Mouse (Mus musculus) intestine, embryonic 16.5 days (tissue): ENCODE measurements around the gene Sphk1. TPM values are rescaled to one million over a fixed set of nuclear protein-coding genes. Genes with fewer than 3 reads are reported as not detected.

Experiments used
- ATAC-seq: fragments of 200-750 bp; cut with Nextera tagmentation; 2 replicates; pipeline ENCODE4 v1.8.0; 2017; ENCODE audit warnings: moderate TSS enrichment, moderate library complexity
- H3K27ac ChIP-seq: fragments of 300-500 bp; sonication (generic); 2 replicates; pipeline ENCODE4 v1.5.1; 2014; ENCODE audit warnings: mild to moderate bottlenecking, low read length
- H3K27me3 ChIP-seq: fragments of 300-500 bp; sonication (generic); replicated peaks from 2 replicates; pipeline ENCODE4 v1.6.1; 2014; ENCODE audit warnings: low read length, control low read depth, mixed read lengths; ENCODE audit not compliant: control insufficient read depth, insufficient read depth
- H3K36me3 ChIP-seq: fragments of 300-500 bp; sonication (generic); 2 replicates; pipeline ENCODE4 v1.6.1; 2014; ENCODE audit warnings: low read length, control low read depth; ENCODE audit not compliant: control insufficient read depth, insufficient read depth
- H3K4me1 ChIP-seq: fragments of 300-500 bp; sonication (generic); 2 replicates; pipeline ENCODE4 v1.6.1; 2014; ENCODE audit warnings: low read length, control low read depth, mixed read lengths; ENCODE audit not compliant: control insufficient read depth, insufficient read depth
- H3K4me2 ChIP-seq: fragments of 300-500 bp; sonication (generic); 2 replicates; pipeline ENCODE4 v1.6.1; 2014; ENCODE audit warnings: low read depth, low read length, control low read depth
- H3K4me3 ChIP-seq: fragments of 300-500 bp; sonication (generic); 2 replicates; pipeline ENCODE4 v1.5.1; 2014; ENCODE audit warnings: mild to moderate bottlenecking, low read length
- H3K9ac ChIP-seq: fragments of 300-500 bp; sonication (generic); 2 replicates; pipeline ENCODE4 v1.6.1; 2014; ENCODE audit warnings: low read depth, low read length
- H3K9me3 ChIP-seq: fragments of 300-500 bp; sonication (generic); 2 replicates; pipeline ENCODE4 v1.6.1; 2016; ENCODE audit warnings: low read length, control low read depth; ENCODE audit not compliant: control insufficient read depth
- WGBS: fragments of 180-500 bp; shearing (Covaris S2); extraction: QIAGEN DNeasy Blood & Tissue Kit; methylation state at CpG from one replicate; pipeline ENCODE4 v1.1.7; 2014; 5-methylcytosine and 5-hydroxymethylcytosine counted together
- polyA plus RNA-seq: library from polyadenylated mRNA; unstranded; fragments of >200 nt; fragmentation: Nextera tagmentation; extraction: Ambion mirVana; gene quantifications from 2 replicates; pipeline ENCODE4 v1.2.1, GENCODE M21; 2015

Gene Sphk1
- polyA plus RNA-seq, 1 experiment from 2014 or later, result 5.2 TPM

DNA sequence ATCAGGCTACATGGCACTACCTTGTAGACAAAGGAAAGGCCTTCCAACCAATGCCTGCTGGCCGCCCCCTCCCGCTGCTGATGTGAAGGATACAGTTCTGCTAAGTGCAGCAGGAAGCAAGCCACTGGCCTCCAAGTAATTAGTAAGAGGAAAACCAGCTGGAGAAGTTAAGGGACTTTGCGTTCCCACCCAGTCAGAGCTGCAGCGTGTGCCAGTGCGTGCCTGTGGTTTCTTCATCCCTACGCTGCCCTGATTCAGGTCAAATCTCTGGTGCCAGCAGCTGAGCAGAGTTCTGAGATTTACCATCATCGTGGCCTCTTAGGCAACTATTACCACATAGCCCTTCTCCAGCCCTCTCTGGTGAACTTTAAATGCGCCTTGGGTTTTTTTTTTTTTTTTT is 12.2 kb upstream of the Sphk1 start:
- H3K9me3 ChIP-seq, result no peaks in the 10 kb centered on the region
- H3K36me3 ChIP-seq, result no peaks in the 10 kb centered on the region
- no peak overlapping the region for H3K4me3 ChIP-seq
- no peak overlapping the region; the same call in 1 of the 2 replicates for H3K9ac ChIP-seq
- peak overlapping the region; percentile 54 for H3K27ac ChIP-seq
- ATAC-seq, result peak; percentile 51; the same call in 1 of the 2 replicates
- H3K4me1 ChIP-seq, result peaks cover 18% of the 10 kb centered on the region
- 41% methylated on average over 8 of the region's 8 CpGs for WGBS
- no peak overlapping the region for H3K4me2 ChIP-seq
- no peaks in the 10 kb centered on the region for H3K27me3 ChIP-seq

DNA sequence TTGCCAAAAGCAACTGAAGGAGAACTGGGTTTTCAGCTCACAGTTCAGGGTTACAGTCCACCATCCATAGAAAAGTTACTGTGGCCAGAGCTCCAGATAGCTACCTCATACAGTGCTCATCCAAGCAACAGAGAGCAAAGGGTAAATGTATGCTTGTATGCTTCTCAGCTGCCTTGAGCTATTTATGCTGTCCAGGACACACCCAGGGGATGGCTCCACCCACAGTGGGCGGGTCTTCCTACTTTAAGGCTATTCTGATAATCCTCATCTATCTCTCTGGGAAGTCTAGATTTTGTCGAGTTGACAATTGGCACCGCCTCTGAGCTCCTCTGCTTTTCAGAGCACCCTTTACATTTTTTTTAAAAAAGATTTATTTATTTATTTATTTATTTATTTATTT is 9.6 kb upstream of the Sphk1 start:
- Histone ChIP-seq H3K9me3 (no peaks in the 10 kb centered on the region), H3K36me3 (no peaks in the 10 kb centered on the region), H3K27ac (no peak overlapping the region), H3K27me3 (no peaks in the 10 kb centered on the region), H3K9ac (no peak overlapping the region), H3K4me2 (no peak overlapping the region), H3K4me3 (no peak overlapping the region), H3K4me1 (peaks cover 24% of the 10 kb centered on the region)
- ATAC-seq, result peak; percentile 47; the same call in 1 of the 2 replicates
- 58% methylated on average over 3 of the region's 3 CpGs for WGBS

DNA sequence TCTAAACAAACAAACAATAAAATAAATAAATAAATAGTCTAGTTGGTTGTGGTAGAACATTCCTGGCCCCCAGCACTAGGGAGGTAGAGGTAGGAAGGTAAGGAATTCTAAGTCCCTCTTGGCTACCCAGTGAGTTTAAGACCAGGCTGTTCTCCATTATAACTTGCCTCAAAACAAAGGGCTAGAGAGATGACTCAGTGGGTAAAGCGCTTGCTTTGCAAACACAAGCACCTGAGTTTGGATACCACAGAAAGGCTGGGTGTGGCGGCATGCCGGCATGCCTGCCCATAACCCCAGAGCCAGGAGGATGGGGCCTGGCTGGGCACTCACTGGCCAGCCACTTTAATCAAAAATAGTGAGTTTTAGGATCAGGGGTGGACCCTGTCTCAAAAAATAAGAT is 8.7 kb upstream of the Sphk1 start:
- no peak overlapping the region for H3K4me2 ChIP-seq
- no peak overlapping the region for H3K9ac ChIP-seq
- H3K27ac ChIP-seq, result no peak overlapping the region
- no peaks in the 10 kb centered on the region for H3K36me3 ChIP-seq
- no peak overlapping the region for H3K4me3 ChIP-seq
- ATAC-seq, result no peak
- no peaks in the 10 kb centered on the region for H3K27me3 ChIP-seq
- peaks cover 24% of the 10 kb centered on the region for H3K4me1 ChIP-seq
- 55% methylated on average over 3 of the region's 3 CpGs for WGBS
- no peaks in the 10 kb centered on the region for H3K9me3 ChIP-seq

DNA sequence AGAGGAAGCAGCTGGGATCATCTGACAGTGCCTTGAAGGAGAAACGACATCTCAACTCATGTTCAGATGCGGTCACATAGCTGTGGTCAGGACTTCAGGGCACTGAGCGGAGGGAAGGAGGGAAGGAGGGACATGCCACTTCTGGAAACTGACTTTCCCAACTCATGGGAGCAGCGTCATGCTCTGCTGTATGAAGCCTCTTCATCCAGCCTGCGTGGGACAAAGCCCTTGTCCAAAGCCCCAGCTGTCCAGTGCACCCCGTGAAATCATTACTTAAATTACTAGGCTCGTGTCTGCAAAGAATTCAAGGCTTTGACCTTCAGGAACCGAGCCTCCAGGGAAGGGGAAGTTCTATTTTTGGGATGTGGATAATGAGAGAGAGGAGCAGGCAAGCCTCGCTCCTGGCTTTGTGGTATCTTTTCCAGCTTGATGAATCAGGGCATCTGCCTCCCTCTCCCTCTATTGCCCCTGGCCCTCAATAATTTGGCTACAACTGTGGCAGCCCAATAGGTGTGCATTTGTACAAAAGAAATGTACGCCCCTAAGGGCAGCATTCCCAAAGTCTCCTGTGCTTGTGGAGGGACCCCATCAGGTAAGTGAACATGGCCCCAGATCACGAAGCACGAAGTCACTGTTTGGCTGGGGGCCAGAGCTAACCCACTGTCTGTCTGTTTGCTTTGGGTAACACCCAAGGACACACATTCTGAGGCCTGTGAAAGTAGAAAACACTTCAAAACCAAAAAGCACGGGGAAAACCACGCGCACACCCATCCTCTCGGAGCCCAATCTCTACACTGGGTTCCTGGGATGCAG is 7.6 kb upstream of the Sphk1 start:
- H3K4me1 ChIP-seq, result peaks cover 20% of the 10 kb centered on the region
- no peaks in the 10 kb centered on the region for H3K27me3 ChIP-seq
- no peak overlapping the region for H3K9ac ChIP-seq
- 55% methylated on average over 16 of the region's 16 CpGs for WGBS
- H3K4me2 ChIP-seq, result no peak overlapping the region
- no peaks in the 10 kb centered on the region for H3K36me3 ChIP-seq
- peak overlapping the region; percentile 34; the same call in 1 of the 2 replicates for H3K27ac ChIP-seq
- no peaks in the 10 kb centered on the region for H3K9me3 ChIP-seq
- ATAC-seq, result no peak
- H3K4me3 ChIP-seq, result no peak overlapping the region

DNA sequence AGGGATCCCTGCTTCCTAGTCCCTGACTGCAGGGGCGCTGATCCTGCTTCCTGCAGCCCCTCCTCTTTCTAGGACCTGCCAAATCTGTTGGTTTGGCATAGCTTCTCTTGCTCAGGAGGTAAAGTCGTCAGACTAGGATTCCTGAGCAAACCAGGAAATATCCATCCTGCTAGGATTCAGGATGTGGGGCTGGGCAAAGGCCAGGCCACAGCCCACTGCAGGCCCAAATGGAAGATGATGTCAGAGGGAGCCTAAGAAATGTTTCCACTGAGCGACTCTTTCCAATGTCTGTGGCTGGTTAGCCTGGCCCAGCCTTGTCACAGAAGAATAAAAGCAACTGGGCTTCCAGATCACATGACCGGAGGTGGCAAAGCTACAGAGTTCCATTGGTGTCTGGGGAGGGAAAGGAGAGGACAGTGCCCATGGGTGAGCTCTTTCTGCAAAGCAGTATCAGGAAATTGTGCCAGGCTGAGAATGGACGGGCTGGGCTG is 7.0 kb upstream of the Sphk1 start:
- peak; percentile 64; the same call in 1 of the 2 replicates for ATAC-seq
- H3K4me1 ChIP-seq, result peaks cover 16% of the 10 kb centered on the region
- no peaks in the 10 kb centered on the region for H3K36me3 ChIP-seq
- H3K9me3 ChIP-seq, result no peaks in the 10 kb centered on the region
- 49% methylated on average over 5 of the region's 5 CpGs for WGBS
- H3K9ac ChIP-seq, result no peak overlapping the region
- H3K4me3 ChIP-seq, result no peak overlapping the region
- peak overlapping the region; percentile 34; the same call in 1 of the 2 replicates for H3K27ac ChIP-seq
- no peak overlapping the region for H3K4me2 ChIP-seq
- H3K27me3 ChIP-seq, result no peaks in the 10 kb centered on the region

DNA sequence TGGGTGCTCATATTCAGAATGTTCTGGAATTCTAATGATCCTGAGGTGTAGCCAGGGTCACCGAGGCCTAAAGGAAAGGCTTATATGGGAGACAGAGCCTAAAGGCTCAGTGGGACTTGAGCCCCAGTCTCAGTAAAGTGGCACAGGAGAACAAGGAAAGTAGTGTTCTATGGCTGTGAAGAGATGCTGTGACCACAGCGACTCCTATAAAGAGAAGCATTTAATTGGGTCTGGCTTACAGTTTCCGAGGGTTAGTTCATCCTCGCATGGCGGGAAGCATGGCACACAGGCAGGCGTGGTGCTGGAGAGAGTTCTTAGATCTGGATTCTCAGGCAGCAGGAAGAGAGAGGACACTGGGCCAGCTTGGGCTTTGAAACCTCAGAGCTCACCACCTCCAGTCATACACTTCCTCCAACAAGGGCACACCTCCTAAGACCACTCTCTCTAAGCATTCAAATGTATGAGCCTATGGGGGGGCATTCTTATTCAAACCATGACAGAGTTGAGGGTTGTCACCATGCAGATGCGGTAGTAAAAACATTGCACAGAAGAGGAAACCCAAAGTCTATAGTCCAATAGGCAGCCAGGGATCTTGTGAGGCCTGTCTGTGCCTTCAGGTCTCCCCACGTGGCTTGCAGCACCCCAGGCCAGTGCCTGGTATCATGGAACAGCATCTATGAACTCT is 1.9 kb upstream of the Sphk1 start:
- Histone ChIP-seq H3K9ac (no peak overlapping the region), H3K4me3 (no peak overlapping the region), H3K36me3 (no peaks in the 10 kb centered on the region), H3K4me2 (no peak overlapping the region), H3K4me1 (peaks cover 31% of the 10 kb centered on the region), H3K27me3 (peaks cover 29% of the 10 kb centered on the region), H3K9me3 (no peaks in the 10 kb centered on the region), H3K27ac (no peak overlapping the region)
- 80% methylated on average over 8 of the region's 8 CpGs for WGBS
- ATAC-seq, result no peak

DNA sequence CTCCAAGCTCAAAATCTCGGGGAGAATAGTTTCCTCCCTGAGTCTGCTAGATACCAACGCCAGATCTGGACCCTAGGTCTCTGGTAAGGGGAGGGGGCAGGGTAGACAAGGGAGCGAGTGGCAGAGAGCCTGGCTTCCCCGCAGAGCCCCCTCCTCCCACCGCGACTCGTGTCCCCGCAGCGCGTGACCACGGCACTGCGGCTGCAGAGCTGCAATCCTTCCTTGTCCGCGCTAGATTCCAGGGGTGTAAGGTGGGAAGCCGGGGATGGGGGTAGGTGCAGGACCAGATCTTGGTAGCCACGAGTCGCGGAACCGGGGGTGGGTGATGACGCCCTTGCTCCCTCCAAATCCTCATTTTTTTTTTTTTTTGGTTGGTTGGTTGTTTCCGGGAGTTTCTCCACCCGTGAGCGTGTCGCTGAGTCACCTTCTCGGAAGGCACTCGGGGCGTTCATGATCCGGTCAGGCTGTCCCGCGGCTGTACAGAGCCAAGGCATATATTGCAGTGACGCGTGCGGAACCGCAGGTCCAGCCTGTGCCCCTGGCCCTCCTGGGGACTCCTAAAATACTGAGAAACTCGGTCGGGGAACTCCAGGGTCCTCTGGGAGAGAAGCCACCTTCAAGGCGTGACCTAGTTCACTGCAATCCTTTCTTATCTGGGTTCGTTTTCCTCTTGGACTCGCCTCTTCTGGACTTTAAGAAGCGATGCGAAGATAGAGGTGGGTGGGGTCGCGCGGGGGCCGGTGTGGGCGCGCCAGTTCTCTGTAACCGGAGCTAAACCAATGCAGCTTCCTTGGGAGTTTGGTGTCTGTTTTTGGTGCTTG is 856 bp downstream of the Sphk1 start:
- 0 out of 2 replicates have a peak, but pooled peaks have one; percentile 9 for ATAC-seq
- H3K36me3 ChIP-seq, result no peaks in the 10 kb centered on the region
- no peaks in the 10 kb centered on the region for H3K9me3 ChIP-seq
- peak overlapping the region; percentile 96 for H3K4me2 ChIP-seq
- peak overlapping the region; percentile 59 for H3K4me3 ChIP-seq
- WGBS, result 2% methylated on average over 48 of the region's 48 CpGs
- H3K4me1 ChIP-seq, result peaks cover 31% of the 10 kb centered on the region
- peak overlapping the region; percentile 70 for H3K9ac ChIP-seq
- peaks cover 33% of the 10 kb centered on the region for H3K27me3 ChIP-seq
- H3K27ac ChIP-seq, result no peak overlapping the region

DNA sequence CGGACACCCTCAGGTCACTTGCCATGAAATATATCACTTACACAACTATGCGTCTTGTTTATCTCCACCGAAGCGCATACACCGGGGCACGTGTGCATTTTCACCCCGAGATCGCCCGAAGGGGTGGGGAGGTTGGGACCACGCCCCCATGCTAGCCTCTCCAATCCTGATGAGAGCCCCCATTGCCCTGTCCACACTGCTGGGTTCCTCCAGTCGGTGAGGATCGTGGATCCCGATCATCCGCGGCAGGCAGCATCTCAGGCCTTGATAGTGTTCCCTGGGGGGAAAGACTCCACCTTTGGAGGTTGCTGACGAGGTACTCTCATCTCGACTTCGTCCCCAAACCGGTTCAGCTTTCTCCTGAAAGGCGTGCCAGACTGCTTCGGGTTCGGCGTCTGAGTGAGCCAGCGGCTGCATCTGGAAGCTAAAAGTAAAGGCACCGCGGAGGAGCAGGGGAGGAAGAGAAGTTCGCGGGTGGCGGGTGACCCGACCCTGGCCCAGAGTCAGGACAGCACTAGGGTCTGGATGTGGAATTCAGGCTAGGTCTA is 1.6 kb downstream of the Sphk1 start:
- Histone ChIP-seq H3K4me2 (peak overlapping the region; percentile 96), H3K9me3 (no peaks in the 10 kb centered on the region), H3K36me3 (no peaks in the 10 kb centered on the region), H3K27ac (no peak overlapping the region), H3K9ac (peak overlapping the region; percentile 70), H3K4me1 (peaks cover 31% of the 10 kb centered on the region), H3K27me3 (peaks cover 33% of the 10 kb centered on the region), H3K4me3 (peak overlapping the region; percentile 59)
- ATAC-seq, result 0 out of 2 replicates have a peak, but pooled peaks have one; percentile 0
- under 1% methylated on average over 30 of the region's 30 CpGs for WGBS
